Mouse (Mus musculus): Measurements from ENCODE around the gene Myo5a. TPM values are rescaled to one million over a fixed set of nuclear protein-coding genes. Genes with fewer than 3 reads are reported as not detected.

Gene Myo5a
- polyA plus RNA-seq, 2 experiments = 20.0 to 28.0 TPM

- Histone ChIP-seq H3K9me3 (ENCODE audit: control insufficient read depth, low read length) (no peaks in the 10 kb centered on the region), H3K9ac (ENCODE audit: low read depth, low read length, severe bottlenecking) (no peak overlapping the region), H3K4me3 (replicated peaks; ENCODE audit: low read length) (no peak overlapping the region), H3K4me1 (ENCODE audit: control insufficient read depth, insufficient read depth, low read length) (no peaks in the 10 kb centered on the region), H3K27ac (replicated peaks; ENCODE audit: low read depth, low read length) (no peak overlapping the region), H3K4me2 (replicated peaks; ENCODE audit: low read depth, low read length, severe bottlenecking) (no peak overlapping the region), H3K27me3 (ENCODE audit: control insufficient read depth, insufficient read depth, low read length) (no peaks in the 10 kb centered on the region), H3K36me3 (ENCODE audit: control insufficient read depth, insufficient read depth, low read length) (peaks cover 51% of the 10 kb centered on the region)
- ATAC-seq (ENCODE audit: low FRiP score, low read depth) (no peak), DNase-seq (ENCODE audit: low spot score) (no peak)
- 83% methylated on average over 3 of the region's 3 CpGs for WGBS
- no peak for TF ChIP-seq POLR2A (IDR thresholded peaks at IDR 0.05; ENCODE audit: borderline replicate concordance, extremely low read depth, insufficient read depth, insufficient read length)
These were observed 116.9 kb downstream of the Myo5a start for GRCm38 (mm10) chr9:75187646-75188260.

GRCm38 (mm10) chr9:75193858-75194257 is 123.0 kb downstream of the Myo5a start:
- TF ChIP-seq POLR2A (IDR thresholded peaks at IDR 0.05; ENCODE audit: borderline replicate concordance, extremely low read depth, insufficient read depth, insufficient read length) = no peak
- Histone ChIP-seq H3K4me3 (replicated peaks; ENCODE audit: low read length) (no peak overlapping the region), H3K36me3 (ENCODE audit: control insufficient read depth, insufficient read depth, low read length) (peaks cover 45% of the 10 kb centered on the region), H3K27me3 (ENCODE audit: control insufficient read depth, insufficient read depth, low read length) (no peaks in the 10 kb centered on the region), H3K27ac (replicated peaks; ENCODE audit: low read depth, low read length) (no peak overlapping the region), H3K4me1 (ENCODE audit: control insufficient read depth, insufficient read depth, low read length) (peaks cover 2% of the 10 kb centered on the region; the same call in 1 of the 2 replicates), H3K9me3 (ENCODE audit: control insufficient read depth, low read length) (no peaks in the 10 kb centered on the region), H3K9ac (ENCODE audit: low read depth, low read length, severe bottlenecking) (no peak overlapping the region), H3K4me2 (replicated peaks; ENCODE audit: low read depth, low read length, severe bottlenecking) (no peak overlapping the region)
- ATAC-seq (ENCODE audit: low FRiP score, low read depth) (peak; percentile 60; the same call in 1 of the 2 replicates), DNase-seq (ENCODE audit: low spot score) (peak; percentile 23)
- WGBS = 55% methylated on average over 4 of the region's 4 CpGs

- Histone ChIP-seq H3K4me1 (ENCODE audit: control insufficient read depth, insufficient read depth, low read length) (peaks cover 2% of the 10 kb centered on the region; the same call in 1 of the 2 replicates), H3K27ac (replicated peaks; ENCODE audit: low read depth, low read length) (no peak overlapping the region), H3K36me3 (ENCODE audit: control insufficient read depth, insufficient read depth, low read length) (peaks cover 37% of the 10 kb centered on the region; the same call in 1 of the 2 replicates), H3K9ac (ENCODE audit: low read depth, low read length, severe bottlenecking) (no peak overlapping the region), H3K27me3 (ENCODE audit: control insufficient read depth, insufficient read depth, low read length) (no peaks in the 10 kb centered on the region), H3K4me3 (replicated peaks; ENCODE audit: low read length) (no peak overlapping the region), H3K9me3 (ENCODE audit: control insufficient read depth, low read length) (no peaks in the 10 kb centered on the region), H3K4me2 (replicated peaks; ENCODE audit: low read depth, low read length, severe bottlenecking) (no peak overlapping the region)
- ATAC-seq (ENCODE audit: low FRiP score, low read depth) (peak; percentile 30; the same call in 1 of the 2 replicates), DNase-seq (ENCODE audit: low spot score) (peak; percentile 9)
- no peak for TF ChIP-seq POLR2A (IDR thresholded peaks at IDR 0.05; ENCODE audit: borderline replicate concordance, extremely low read depth, insufficient read depth, insufficient read length)
- 78% methylated on average over 2 of the region's 2 CpGs for WGBS
These were observed 125.5 kb downstream of the Myo5a start for GRCm38 (mm10) chr9:75196335-75196734.

GRCm38 (mm10) chr9:75197297-75197696 is 126.5 kb downstream of the Myo5a start:
- no peak overlapping the region for H3K9ac ChIP-seq (ENCODE audit: low read depth, low read length, severe bottlenecking)
- no peak for ATAC-seq (ENCODE audit: low FRiP score, low read depth)
- no peak overlapping the region for H3K4me3 ChIP-seq (replicated peaks; ENCODE audit: low read length)
- H3K27me3 ChIP-seq (ENCODE audit: control insufficient read depth, insufficient read depth, low read length) = no peaks in the 10 kb centered on the region
- TF ChIP-seq POLR2A (IDR thresholded peaks at IDR 0.05; ENCODE audit: borderline replicate concordance, extremely low read depth, insufficient read depth, insufficient read length) = no peak
- H3K36me3 ChIP-seq (ENCODE audit: control insufficient read depth, insufficient read depth, low read length) = peaks cover 39% of the 10 kb centered on the region; the same call in 1 of the 2 replicates
- peaks cover 2% of the 10 kb centered on the region; the same call in 1 of the 2 replicates for H3K4me1 ChIP-seq (ENCODE audit: control insufficient read depth, insufficient read depth, low read length)
- no peak overlapping the region for H3K27ac ChIP-seq (replicated peaks; ENCODE audit: low read depth, low read length)
- no peak overlapping the region for H3K4me2 ChIP-seq (replicated peaks; ENCODE audit: low read depth, low read length, severe bottlenecking)
- 57% methylated on average over 6 of the region's 6 CpGs for WGBS
- H3K9me3 ChIP-seq (ENCODE audit: control insufficient read depth, low read length) = no peaks in the 10 kb centered on the region
- no peak for DNase-seq (ENCODE audit: low spot score)

- Histone ChIP-seq H3K27ac (replicated peaks; ENCODE audit: low read depth, low read length) (no peak overlapping the region), H3K9me3 (ENCODE audit: control insufficient read depth, low read length) (no peaks in the 10 kb centered on the region), H3K27me3 (ENCODE audit: control insufficient read depth, insufficient read depth, low read length) (no peaks in the 10 kb centered on the region), H3K4me3 (replicated peaks; ENCODE audit: low read length) (no peak overlapping the region), H3K4me2 (replicated peaks; ENCODE audit: low read depth, low read length, severe bottlenecking) (no peak overlapping the region), H3K9ac (ENCODE audit: low read depth, low read length, severe bottlenecking) (no peak overlapping the region), H3K36me3 (ENCODE audit: control insufficient read depth, insufficient read depth, low read length) (peaks cover 36% of the 10 kb centered on the region), H3K4me1 (ENCODE audit: control insufficient read depth, insufficient read depth, low read length) (no peaks in the 10 kb centered on the region)
- DNase-seq (ENCODE audit: low spot score) = no peak
- 100% methylated on average over 1 of the region's 1 CpGs for WGBS
- TF ChIP-seq POLR2A (IDR thresholded peaks at IDR 0.05; ENCODE audit: borderline replicate concordance, extremely low read depth, insufficient read depth, insufficient read length) = no peak
- no peak for ATAC-seq (ENCODE audit: low FRiP score, low read depth)
These were observed 130.7 kb downstream of the Myo5a start for GRCm38 (mm10) chr9:75201506-75201905.
